Mouse (Mus musculus) adrenal gland (tissue): ENCODE data around the gene Il17f.
"Not testable (repeated sequence)": the region's sequence is repeated elsewhere in the genome, so short reads cannot be mapped to it uniquely, and the experiment has no call there.

ENCODE experiments used
- intact Hi-C: fragments of 180-260 bp; cut with DNase I; formaldehyde crosslinking; loops from one replicate; pipeline ENCODE4 v1.15.1; 2025

Il17f gene

DNA sequence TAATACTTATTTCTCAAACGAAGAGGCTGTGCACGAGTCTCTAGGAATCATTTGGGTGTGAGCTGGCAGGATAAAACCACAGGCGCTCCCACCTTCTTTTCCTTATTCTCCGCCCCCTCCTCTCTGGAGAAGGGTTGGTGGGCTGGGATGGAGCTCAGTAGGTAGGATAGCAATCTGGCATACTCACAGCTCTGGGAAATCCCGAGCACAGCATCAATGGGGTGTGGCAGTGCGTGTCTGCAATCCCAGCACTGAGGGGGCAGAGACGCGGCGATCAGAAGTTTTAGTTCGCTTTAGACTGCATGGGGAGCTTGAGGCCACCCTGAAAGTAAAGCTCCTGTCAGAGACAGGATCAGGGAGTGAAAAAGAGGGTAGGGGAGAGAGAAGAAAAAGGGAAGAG, 2.0 kb downstream of the Il17f start:
- intact Hi-C loops: no loop called here

DNA sequence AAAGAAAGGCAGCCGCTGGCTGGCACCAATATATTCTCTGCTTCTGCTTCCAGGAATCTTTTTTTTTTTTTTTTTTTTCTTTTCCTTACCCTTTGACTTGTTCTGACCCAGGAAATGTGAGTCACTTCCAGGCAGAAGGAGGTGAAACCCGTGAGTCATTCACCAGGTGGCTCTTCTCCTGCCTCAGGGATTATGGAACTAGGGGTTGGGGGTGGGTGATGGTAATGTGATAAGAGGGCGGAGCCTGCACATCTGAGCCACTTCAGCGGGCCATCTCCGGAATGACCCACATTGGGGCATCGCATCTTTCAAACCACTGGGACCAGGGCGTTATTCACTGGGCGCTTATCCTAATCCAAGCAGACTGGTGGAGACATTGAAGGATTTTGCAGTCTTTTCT, 3.4 kb downstream of the Il17f start:
- intact Hi-C loops: no loop called here

DNA sequence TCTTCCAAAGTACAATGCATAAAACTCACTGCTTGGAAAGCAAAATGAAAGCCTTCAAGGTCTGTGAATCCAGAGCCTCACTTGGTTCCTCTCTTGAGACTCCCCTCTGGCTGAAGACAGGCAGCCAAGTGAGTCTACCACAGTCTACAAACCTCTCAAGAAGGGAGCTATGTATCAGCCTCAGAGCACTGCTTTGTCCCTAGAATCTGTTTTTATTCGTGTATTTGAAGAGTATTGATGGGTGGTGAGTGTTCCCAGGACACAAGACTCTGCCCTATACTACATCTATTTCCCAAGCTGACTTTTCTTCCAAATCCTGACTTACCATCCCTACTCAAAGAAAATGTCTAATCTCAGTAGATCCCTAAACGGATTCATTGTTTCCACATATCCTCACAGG, 12.1 kb downstream of the Il17f start:
- intact Hi-C loops: no loop called here

DNA sequence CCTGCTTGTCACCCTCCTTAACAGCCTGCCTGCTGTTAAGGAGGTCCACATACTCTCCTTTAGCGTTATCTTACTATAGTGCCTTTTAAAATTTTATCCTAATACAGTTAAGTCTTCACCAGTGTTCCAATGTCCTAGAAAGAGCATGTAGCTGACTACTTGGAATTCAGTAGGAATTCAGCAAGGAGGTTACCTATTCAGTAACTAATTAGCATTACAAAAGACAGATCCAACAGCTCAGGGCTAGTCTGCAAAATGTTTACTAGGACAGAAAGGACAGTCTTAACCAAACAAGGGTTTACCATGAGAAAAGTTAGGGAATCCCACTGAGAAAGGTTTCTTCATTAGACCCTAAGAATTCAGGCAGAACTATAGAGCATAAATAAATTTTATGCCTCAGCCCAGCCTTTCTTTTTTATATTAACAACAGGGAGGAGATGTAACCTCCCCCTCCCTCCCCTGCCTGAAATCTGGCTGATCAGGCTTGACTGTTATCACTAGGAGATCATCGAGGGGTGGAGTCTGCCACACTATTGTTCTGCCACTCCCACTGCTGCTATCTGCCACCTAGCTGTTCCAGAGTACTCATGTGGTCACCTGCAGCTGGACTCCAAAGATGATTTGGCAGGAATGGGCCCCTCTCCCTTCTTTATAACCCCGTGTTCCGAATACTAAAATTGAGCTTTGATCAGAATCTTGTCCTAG, 16.2 kb downstream of the Il17f start:
- intact Hi-C loops: not testable (repeated sequence)

GRCm38 (mm10) chr1:20766526-20766925, 23.9 kb downstream of the Il17f start:
- intact Hi-C loops: no loop called here

GRCm38 (mm10) chr1:20761411-20761810, 29.0 kb downstream of the Il17f start:
- intact Hi-C loops: no loop called here

DNA sequence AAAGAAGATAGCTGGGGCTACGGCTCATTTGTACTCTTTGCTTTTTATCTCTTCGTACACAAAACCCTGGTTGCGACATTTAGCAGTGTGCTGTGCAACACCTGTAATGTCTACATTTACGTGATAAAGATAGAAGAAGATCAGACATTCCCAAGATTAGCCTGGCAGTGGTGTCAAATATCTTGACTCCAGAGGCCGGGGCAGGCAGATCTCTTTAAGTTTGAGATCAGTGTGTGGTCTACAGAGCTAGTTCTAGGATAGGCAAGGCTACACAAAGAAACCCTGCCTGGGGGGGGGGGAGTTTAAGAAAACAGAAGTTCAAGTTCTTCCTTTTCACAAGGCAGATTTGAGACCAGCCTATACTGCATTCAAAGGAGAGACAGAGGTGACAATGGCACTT, 30.1 kb downstream of the Il17f start:
- intact Hi-C loops: no loop called here

- intact Hi-C loops: no loop called here
Measured at GRCm38 (mm10) chr1:20759799-20760198, 30.6 kb downstream of the Il17f start.

GRCm38 (mm10) chr1:20757586-20757985, 32.8 kb downstream of the Il17f start:
- intact Hi-C loops: no loop called here

DNA sequence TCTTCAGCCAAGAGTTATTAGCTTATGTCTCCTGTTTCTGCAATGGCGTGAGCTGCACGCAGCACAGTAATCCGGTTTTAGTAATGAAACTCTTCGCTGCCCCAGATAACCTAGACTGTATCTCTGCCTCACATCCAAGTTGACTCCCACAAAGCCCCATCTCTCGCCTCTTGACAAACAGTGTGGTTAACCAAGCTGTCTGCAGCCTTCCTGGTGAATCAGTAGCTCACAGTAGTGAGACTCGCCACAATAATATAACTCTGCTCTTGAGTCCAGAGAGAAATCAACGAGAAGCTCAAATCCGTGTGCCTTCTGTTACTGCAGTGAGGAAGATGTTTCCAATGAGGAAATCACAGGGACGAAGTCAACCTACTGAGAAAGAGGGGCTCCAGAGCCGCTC, 36.0 kb downstream of the Il17f start:
- intact Hi-C loops: no loop called here

GRCm38 (mm10) chr1:20740496-20740998, 49.9 kb downstream of the Il17f start:
- intact Hi-C loops: no loop called here

DNA sequence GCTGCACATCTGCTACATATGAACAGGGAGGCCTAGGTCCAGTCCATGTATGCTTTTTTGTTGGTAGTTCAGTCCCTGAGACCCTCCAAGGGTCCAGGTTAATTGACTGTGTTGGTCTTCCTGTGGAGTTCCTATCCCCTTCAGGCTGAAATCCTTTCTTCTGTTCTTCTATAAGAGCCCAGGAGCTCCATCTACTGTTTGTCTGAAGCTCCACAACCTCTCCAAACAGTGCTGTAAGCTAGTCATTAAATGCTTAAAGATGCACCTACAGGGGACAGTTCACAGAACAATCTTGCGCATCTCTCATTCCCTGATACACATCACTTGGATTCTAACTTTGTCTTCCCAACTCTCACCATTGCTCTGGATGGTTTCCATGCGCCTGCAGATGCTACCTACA, 51.9 kb downstream of the Il17f start:
- intact Hi-C loops: no loop called here

DNA sequence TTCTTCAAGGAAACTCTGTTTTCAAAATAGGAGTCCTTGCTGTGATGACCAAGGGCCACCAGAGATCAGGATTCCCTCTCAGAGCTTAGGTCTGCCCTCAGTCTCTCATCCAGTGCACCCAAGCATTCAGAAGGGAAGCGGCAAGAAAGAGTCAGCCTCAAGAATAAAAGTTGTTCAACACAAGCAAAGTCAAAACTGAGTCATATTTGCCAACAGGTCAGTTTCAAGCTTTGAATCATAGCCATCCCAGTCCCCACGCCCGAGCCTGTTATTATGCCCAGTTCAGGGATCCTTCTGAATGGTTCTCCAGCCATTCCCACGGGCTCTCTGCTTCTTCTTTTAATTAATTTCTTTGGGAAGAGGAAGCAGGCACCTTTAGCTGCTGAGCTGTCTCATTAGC, 53.8 kb downstream of the Il17f start:
- intact Hi-C loops: no loop called here

DNA sequence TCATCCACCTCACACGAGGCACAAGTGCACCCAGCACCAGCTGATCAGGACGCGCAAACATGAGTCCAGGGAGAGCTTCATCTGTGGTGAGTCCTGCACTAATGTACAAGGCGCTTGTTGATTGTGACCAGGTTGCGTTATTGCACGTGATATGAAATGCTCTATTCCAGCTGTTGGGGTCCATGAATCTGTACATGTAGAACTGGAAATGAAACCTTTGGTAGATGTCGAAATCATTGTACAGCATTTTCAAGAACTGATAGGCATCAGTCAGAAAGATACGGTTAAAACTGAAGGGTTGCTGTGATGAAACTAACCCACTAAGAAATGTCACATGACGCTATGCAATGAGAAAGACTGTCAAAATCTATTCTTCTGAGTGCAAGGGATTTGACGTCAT, 59.5 kb downstream of the Il17f start, which contains the start of gene Il17a:
Gene Il17a, plus strand, starts transcription at position 3 of the 400 bp plus-strand sequence.
- intact Hi-C loops: no loop called here
